In the genomic region with DNA sequence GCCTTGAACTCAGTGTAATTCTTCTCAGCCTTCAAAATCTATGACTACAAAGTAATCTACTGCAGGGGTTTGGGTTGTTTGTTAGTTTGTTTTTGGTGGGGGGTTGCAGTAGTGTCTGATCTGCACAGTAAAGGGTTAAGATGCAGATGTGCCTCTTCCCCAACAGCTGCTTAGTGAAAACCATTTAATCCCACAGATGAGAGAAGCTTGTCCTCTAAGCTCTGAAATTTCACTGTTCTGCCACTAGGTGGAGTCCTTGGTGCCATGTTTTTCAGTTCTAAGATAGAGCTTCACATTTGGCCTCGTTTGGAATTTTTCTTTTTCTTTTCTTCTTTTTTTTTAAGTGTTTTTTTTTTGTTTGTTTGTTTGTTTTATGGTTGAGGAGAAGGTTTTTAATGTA, we compare ENCODE assay signal across 8 mouse cellular contexts. TPM values are rescaled to one million over a fixed set of nuclear protein-coding genes. Genes with fewer than 3 reads are reported as not detected.
DNase-seq lines count a peak whose midpoint lies in the region; ATAC-seq lines count a peak whose summit lies in the region.

No protein-coding gene starts in this region.

- H3K27me3 ChIP-seq in midbrain, embryonic 14.5 days (ENCODE audit: control insufficient read depth, insufficient read depth, low read length), result no peaks in the 10 kb centered on the region
- no peaks in the 10 kb centered on the region for H3K27me3 ChIP-seq in midbrain, embryonic 16.5 days (ENCODE audit: control insufficient read depth, insufficient read depth, low read depth, low read length)
- H3K27me3 ChIP-seq in liver, embryonic 12.5 days (replicated peaks), result no peaks in the 10 kb centered on the region
- no peaks in the 10 kb centered on the region for H3K27me3 ChIP-seq in stomach, embryonic 14.5 days (ENCODE audit: control insufficient read depth, insufficient read depth, low read length)

- no peak overlapping the region for H3K27ac ChIP-seq in midbrain, embryonic 14.5 days (replicated peaks; ENCODE audit: low read depth, low read length)
- H3K27ac ChIP-seq in midbrain, embryonic 16.5 days (ENCODE audit: low read length), result no peak overlapping the region
- H3K27ac ChIP-seq in liver, embryonic 12.5 days, result peak overlapping the region; percentile 52
- no peak overlapping the region for H3K27ac ChIP-seq in stomach, embryonic 14.5 days (ENCODE audit: low read length)

- ATAC-seq in frontal cortex, adult (ENCODE audit: low TSS enrichment), result peak; percentile 82
- no peak for ATAC-seq in midbrain, embryonic 14.5 days (ENCODE audit: low FRiP score, low TSS enrichment)
- ATAC-seq in midbrain, embryonic 16.5 days, result no peak
- ATAC-seq in activated CD4-positive, CD25-positive, alpha-beta regulatory T cell, adult 4 months, result peak; percentile 43
- ATAC-seq in liver, embryonic 12.5 days, result 0 out of 2 replicates have a peak, but pooled peaks have one; percentile 24
- ATAC-seq in stomach, embryonic 14.5 days (ENCODE audit: insufficient number of reproducible peaks, insufficient read depth, low FRiP score, low read depth), result peak; percentile 28; the same call in 1 of the 2 replicates

- DNase-seq in frontal cortex, postnatal 25 days (ENCODE audit: low spot score in 2 of 2), result no peak
- peak; percentile 81 for DNase-seq in midbrain, embryonic 14.5 days
- no peak for DNase-seq in urinary bladder, postnatal 36 days (ENCODE audit: low spot score in 2 of 2)

- WGBS in midbrain, embryonic 14.5 days, result 27% methylated on average over 1 of the region's 1 CpGs
- WGBS in midbrain, embryonic 16.5 days, result 8% methylated on average over 1 of the region's 1 CpGs
- WGBS in liver, embryonic 12.5 days (ENCODE audit: insufficient replicate concordance), result 8% methylated on average over 1 of the region's 1 CpGs
- WGBS in stomach, embryonic 14.5 days, result 17% methylated on average over 1 of the region's 1 CpGs

- no peak overlapping the region for H3K9ac ChIP-seq in midbrain, embryonic 14.5 days (replicated peaks; ENCODE audit: low read length)
- no peak overlapping the region for H3K9ac ChIP-seq in midbrain, embryonic 16.5 days (ENCODE audit: low read depth, low read length)
- H3K9ac ChIP-seq in liver, embryonic 12.5 days, result no peak overlapping the region
- H3K9ac ChIP-seq in stomach, embryonic 14.5 days (replicated peaks; ENCODE audit: low read depth, low read length), result no peak overlapping the region

- H3K4me1 ChIP-seq in midbrain, embryonic 14.5 days (ENCODE audit: control insufficient read depth, insufficient read depth, low read length), result no peaks in the 10 kb centered on the region
- H3K4me1 ChIP-seq in midbrain, embryonic 16.5 days (ENCODE audit: control insufficient read depth, insufficient read depth, low read length), result no peaks in the 10 kb centered on the region
- peaks cover 39% of the 10 kb centered on the region for H3K4me1 ChIP-seq in liver, embryonic 12.5 days
- H3K4me1 ChIP-seq in stomach, embryonic 14.5 days (ENCODE audit: control insufficient read depth, insufficient read depth, low read length), result no peaks in the 10 kb centered on the region

- H3K4me3 ChIP-seq in midbrain, embryonic 14.5 days (replicated peaks; ENCODE audit: low read depth, low read length), result no peak overlapping the region
- H3K4me3 ChIP-seq in midbrain, embryonic 16.5 days (ENCODE audit: low read depth, low read length), result no peak overlapping the region
- no peak overlapping the region for H3K4me3 ChIP-seq in liver, embryonic 12.5 days
- H3K4me3 ChIP-seq in stomach, embryonic 14.5 days (ENCODE audit: low read depth, low read length), result no peak overlapping the region

- no peaks in the 10 kb centered on the region for H3K9me3 ChIP-seq in midbrain, embryonic 14.5 days (ENCODE audit: control insufficient read depth, low read length)
- no peaks in the 10 kb centered on the region for H3K9me3 ChIP-seq in midbrain, embryonic 16.5 days (replicated peaks; ENCODE audit: control insufficient read depth, low read length, poor library complexity, severe bottlenecking)
- no peaks in the 10 kb centered on the region for H3K9me3 ChIP-seq in liver, embryonic 12.5 days (replicated peaks)
- no peaks in the 10 kb centered on the region for H3K9me3 ChIP-seq in stomach, embryonic 14.5 days (ENCODE audit: control insufficient read depth, low read depth, low read length)

- H3K4me2 ChIP-seq in midbrain, embryonic 14.5 days (ENCODE audit: low read length), result no peak overlapping the region
- no peak overlapping the region for H3K4me2 ChIP-seq in midbrain, embryonic 16.5 days (ENCODE audit: low read length)
- no peak overlapping the region for H3K4me2 ChIP-seq in liver, embryonic 12.5 days
- no peak overlapping the region for H3K4me2 ChIP-seq in stomach, embryonic 14.5 days (replicated peaks; ENCODE audit: low read depth, low read length)

- H3K36me3 ChIP-seq in midbrain, embryonic 14.5 days (ENCODE audit: control insufficient read depth, insufficient read depth, low read length), result peaks cover 85% of the 10 kb centered on the region
- peaks cover 30% of the 10 kb centered on the region for H3K36me3 ChIP-seq in midbrain, embryonic 16.5 days (ENCODE audit: control insufficient read depth, insufficient read depth, low read length)
- peaks cover 98% of the 10 kb centered on the region for H3K36me3 ChIP-seq in liver, embryonic 12.5 days
- peaks cover 79% of the 10 kb centered on the region for H3K36me3 ChIP-seq in stomach, embryonic 14.5 days (ENCODE audit: control insufficient read depth, insufficient read depth, low read length)

RNA-seq across cellular contexts. Expression of gene Sde2, which starts 12.7 kb away (rescaled TPM):
- 26.1 and 28.7 TPM in 2 replicates for polyA plus RNA-seq in midbrain, embryonic 14.5 days (2014; fragmentation: Nextera tagmentation; extraction: Ambion mirVana)
- 32.1 and 32.9 TPM in 2 replicates for polyA plus RNA-seq in midbrain, embryonic 16.5 days (2015; fragmentation: Nextera tagmentation; extraction: Ambion mirVana)
- polyA plus RNA-seq in activated CD4-positive, CD25-positive, alpha-beta regulatory T cell, adult 4 months (2017; shearing (Covaris generic)), result 10 to 100 TPM; 32.3 to 34.1 TPM
- polyA plus RNA-seq in liver, embryonic 12.5 days (2016; fragmentation: Nextera tagmentation; extraction: Ambion mirVana), result 39.2 and 39.4 TPM in 2 replicates
- 34.7 and 35.2 TPM in 2 replicates for polyA plus RNA-seq in stomach, embryonic 14.5 days (2014; fragmentation: Nextera tagmentation; extraction: Ambion mirVana)

RNA-seq across cellular contexts. Expression of gene Lefty2, which starts 29.3 kb away (rescaled TPM):
- polyA plus RNA-seq in midbrain, embryonic 14.5 days (2014; fragmentation: Nextera tagmentation; extraction: Ambion mirVana), result 1.3 and 2.0 TPM in 2 replicates
- 4.7 and 5.0 TPM in 2 replicates for polyA plus RNA-seq in midbrain, embryonic 16.5 days (2015; fragmentation: Nextera tagmentation; extraction: Ambion mirVana)
- not detected for polyA plus RNA-seq in activated CD4-positive, CD25-positive, alpha-beta regulatory T cell, adult 4 months (2017; shearing (Covaris generic))
- not detected in 2 replicates for polyA plus RNA-seq in liver, embryonic 12.5 days (2016; fragmentation: Nextera tagmentation; extraction: Ambion mirVana)
- polyA plus RNA-seq in stomach, embryonic 14.5 days (2014; fragmentation: Nextera tagmentation; extraction: Ambion mirVana), result 0.14 TPM in 1 of 2 replicates, not detected in the other

RNA-seq across cellular contexts. Expression of gene Pycr2, which starts 40.5 kb away (rescaled TPM):
- 67.2 and 69.9 TPM in 2 replicates for polyA plus RNA-seq in midbrain, embryonic 14.5 days (2014; fragmentation: Nextera tagmentation; extraction: Ambion mirVana)
- polyA plus RNA-seq in midbrain, embryonic 16.5 days (2015; fragmentation: Nextera tagmentation; extraction: Ambion mirVana), result 68.3 and 71.7 TPM in 2 replicates
- polyA plus RNA-seq in activated CD4-positive, CD25-positive, alpha-beta regulatory T cell, adult 4 months (2017; shearing (Covaris generic)), result 10 to 100 TPM; 44.3 to 45.6 TPM
- polyA plus RNA-seq in liver, embryonic 12.5 days (2016; fragmentation: Nextera tagmentation; extraction: Ambion mirVana), result 146 and 150 TPM in 2 replicates
- 86.0 and 92.3 TPM in 2 replicates for polyA plus RNA-seq in stomach, embryonic 14.5 days (2014; fragmentation: Nextera tagmentation; extraction: Ambion mirVana)

RNA-seq across cellular contexts. Expression of gene H3f3a, which starts 49.9 kb away (rescaled TPM):
- polyA plus RNA-seq in midbrain, embryonic 14.5 days (2014; fragmentation: Nextera tagmentation; extraction: Ambion mirVana), result 3,827 and 3,910 TPM in 2 replicates
- 2,888 and 3,200 TPM in 2 replicates for polyA plus RNA-seq in midbrain, embryonic 16.5 days (2015; fragmentation: Nextera tagmentation; extraction: Ambion mirVana)
- 100 to 1,000 TPM; 737 to 878 TPM for polyA plus RNA-seq in activated CD4-positive, CD25-positive, alpha-beta regulatory T cell, adult 4 months (2017; shearing (Covaris generic))
- polyA plus RNA-seq in liver, embryonic 12.5 days (2016; fragmentation: Nextera tagmentation; extraction: Ambion mirVana), result 1,997 and 2,057 TPM in 2 replicates
- polyA plus RNA-seq in stomach, embryonic 14.5 days (2014; fragmentation: Nextera tagmentation; extraction: Ambion mirVana), result 2,483 and 2,506 TPM in 2 replicates

Comparison
In these comparisons a context has a peak if more than half of its experiments do, and no peak if none do; other contexts are left out.
1. ATAC-seq: peak in frontal cortex, adult (single experiment), activated CD4-positive, CD25-positive, alpha-beta regulatory T cell, adult 4 months (single experiment), liver, embryonic 12.5 days (single experiment) and stomach, embryonic 14.5 days (single experiment); none in midbrain, embryonic 14.5 days (single experiment) and midbrain, embryonic 16.5 days (single experiment).